Mouse (Mus musculus) lung, postnatal 14 days (tissue): Measurements from ENCODE around the gene E130114P18Rik.

ENCODE experiments used
- DNase-seq: peaks from one replicate; pipeline ENCODE4 v3.0.0; 2021

E130114P18Rik gene

DNA sequence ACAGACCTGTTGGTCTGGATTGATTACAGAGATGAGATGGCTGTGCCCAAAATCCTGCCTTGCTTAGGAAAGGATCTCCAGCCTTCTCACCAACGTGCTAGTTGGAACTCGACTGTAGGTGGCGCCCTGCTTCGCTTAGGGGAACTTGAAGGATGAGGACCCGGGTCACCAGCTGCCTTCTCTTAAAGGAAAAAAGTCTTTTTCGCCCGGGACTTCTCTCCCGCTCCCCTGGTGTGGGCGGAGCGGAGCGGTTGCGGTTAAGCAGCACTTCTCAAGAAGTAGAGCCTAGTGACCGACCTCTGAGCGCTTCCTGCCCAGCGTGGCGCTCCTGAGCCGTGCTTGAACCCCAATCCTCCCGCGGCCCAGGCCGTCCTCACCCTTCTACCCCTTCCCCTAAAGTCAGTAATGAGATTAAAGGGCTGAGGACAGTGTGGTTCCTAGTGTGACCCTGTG, 26.8 kb downstream of the E130114P18Rik start:
- DNase-seq = peak; percentile 97

DNA sequence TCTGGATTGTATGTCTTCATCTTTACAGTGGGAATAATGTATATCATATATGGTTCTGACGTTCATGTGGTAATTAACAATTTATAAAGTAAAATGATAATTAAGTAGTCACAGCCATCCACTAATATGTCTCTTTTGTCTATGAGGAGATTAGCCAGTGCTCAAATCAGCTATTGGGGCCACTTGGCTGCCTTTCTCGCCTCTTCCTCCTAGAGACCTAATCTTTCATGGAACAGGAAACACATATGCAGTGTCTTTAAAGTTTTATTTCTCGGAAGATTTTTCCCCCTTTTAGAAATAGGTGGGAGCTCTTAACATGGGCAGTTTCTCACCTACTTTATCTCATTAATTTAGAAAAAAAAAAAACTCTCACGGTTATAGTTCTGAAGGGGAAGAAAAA, 27.5 kb downstream of the E130114P18Rik start:
- DNase-seq = no peak

DNA sequence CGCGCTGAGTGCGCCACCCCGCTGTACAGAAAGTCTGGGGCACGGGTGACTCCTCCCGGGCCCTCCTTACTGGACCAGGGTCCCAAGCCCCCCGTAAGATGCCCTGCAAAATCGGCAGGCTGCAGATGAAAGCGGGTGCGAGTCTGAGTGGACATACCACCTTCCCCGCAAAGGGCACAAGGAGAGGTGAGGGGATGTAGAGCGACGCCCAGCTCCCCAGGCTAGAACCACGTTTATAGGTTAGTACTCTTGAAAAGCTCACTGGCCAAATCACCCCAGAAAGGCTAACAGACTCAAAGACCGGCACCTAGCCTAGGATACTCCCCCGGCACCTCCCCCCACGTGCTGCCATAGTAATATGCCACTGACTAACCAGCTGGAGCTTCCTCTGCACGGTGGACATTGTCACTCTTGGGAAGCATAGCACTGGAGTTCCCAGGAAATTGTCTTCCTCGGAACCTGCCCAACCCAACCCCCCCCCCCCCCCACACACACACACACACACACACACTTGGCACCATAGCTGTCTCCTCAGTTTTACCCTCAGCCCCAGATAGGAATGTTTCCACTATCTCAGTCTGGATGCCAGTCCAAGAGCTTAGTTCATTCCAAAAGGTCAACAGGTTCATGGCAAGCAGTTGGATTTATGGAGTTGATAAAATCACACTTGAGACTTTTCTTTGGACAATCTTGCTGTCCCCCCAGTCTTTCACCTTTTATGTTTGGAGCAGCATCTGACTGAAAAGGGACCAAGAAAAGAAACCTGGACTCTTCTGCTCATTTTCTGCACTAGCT, 31.6 kb downstream of the E130114P18Rik start:
- no peak for DNase-seq

DNA sequence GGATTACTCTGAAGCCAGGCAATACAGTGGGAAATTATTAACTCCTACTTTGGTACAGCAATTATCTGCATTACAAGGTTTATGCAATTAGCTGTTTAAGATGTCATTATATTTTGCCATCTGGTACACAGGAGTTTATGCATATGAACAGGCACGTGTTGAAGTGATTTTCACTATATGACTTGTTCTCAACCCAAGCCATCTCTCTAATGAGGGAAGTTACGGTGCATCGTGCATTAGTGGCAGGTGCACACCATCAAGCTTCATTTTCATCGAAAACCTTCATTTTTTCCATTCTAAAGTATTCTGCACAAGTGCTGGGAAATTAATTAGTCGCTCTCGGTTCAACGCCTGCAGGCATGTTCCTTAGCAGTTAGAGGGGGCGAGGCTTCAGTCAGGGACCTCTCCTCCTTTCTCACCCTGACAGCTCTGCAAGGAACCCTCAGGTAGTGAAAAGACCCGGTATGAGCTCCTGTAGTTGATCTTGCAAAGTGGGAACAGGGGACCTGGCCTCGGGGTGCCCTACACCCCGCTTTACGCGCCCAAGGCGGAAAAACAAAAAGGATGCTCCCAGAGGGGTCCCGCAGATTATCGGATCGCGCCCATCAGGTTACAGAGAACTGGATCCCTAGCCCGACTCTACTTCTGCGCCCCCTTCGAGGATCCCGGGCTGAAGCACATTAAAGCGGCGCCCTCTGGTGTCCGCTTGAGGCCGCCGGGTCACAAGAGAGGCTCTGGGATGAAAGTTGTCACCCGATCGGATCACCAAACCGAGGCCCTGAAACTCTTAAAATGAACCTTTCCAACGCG, 32.4 kb downstream of the E130114P18Rik start:
- DNase-seq = peak; percentile 83

DNA sequence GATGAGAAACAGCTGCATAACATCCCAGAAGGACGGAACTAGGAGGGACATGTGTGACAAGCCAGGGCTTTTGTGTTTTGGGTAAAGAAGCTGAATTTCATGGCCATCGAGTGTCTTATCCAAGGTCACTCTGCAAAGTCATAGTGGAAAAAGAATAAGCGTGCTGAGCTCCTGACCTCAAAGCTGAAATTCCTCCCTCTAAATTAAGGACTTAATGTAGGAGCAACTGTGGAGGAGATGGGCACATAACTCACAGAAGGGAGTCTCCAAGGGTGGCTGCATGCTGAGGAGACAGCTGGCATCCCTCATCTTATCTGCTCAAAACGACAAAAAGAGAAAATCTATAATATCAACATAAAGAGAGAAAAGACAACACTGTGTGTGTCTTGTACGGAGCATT, 33.9 kb downstream of the E130114P18Rik start:
- DNase-seq = no peak

DNA sequence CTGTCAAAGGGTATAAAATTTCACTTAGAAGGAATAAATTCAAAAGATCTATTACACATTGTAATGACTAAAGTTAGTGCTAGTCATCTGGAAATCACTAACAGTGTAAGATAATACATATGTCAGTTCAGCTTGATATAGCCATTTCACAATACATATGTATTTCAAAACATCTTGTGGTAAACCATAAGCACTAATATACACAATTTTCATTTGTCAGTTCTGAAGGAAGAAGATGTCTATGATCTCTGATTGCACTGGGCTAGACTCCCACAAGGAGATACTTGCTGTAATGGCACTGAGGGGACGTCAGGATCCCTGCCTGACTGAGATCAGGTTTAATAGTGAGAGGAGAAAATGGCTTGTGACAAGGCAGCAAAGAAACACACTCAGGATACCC, 44.5 kb downstream of the E130114P18Rik start:
- DNase-seq = no peak

DNA sequence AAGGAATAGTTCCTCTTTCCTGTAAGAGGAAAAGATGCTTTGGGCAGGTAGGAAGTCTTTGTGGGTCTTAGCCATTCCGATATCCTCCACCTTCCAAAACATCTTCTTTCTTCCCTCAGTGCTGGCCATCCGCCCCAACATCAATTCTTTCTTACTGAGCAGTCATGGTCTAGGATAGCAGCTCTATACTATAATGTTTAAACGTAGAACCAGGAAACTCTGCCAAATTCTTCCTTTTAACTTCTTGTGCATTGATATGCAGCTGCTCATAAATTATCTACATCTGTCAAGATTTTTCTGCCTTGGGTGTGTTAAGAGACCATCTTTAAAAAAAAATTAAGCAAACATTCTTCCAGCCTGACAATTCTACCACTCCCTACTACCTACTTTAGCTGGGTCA, 47.5 kb downstream of the E130114P18Rik start:
- no peak for DNase-seq

DNA sequence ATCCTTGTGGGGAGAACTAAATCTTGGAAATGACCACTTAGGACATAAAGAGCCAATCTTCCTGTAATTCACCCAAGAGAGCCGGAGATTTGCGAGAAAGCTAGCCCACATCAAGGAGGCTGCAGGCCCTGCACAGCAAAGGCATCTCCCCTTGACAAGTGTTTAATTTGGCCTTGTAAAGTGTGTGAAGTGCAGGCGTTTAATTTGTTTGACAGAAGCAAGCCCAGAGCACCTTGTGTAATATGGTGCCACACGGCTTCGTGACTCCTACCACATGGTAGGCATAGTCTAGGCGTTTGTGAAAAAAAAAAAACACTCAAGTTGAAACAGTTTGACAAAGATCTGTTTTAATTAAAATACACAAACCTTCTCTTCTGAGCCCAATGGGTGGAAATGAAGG, 47.9 kb downstream of the E130114P18Rik start:
- no peak for DNase-seq

DNA sequence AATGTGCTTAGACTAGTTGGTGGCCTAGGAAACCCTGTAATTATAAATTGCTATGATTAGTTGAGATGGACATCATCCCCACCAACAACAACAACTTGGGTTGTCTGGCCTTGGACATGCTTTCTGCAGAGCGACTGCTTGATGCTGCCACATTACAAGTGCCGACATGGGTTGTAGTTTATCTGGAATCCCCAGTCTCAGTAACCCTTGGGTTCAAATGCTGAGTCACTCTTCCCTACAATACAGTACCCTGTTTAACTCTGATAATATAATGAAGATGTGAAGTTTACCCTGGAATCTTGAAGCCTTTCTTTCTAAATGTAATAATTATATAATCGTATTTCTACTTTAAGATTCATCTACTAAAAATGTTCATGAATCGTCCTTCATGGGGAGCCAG, 49.4 kb downstream of the E130114P18Rik start:
- no peak for DNase-seq

DNA sequence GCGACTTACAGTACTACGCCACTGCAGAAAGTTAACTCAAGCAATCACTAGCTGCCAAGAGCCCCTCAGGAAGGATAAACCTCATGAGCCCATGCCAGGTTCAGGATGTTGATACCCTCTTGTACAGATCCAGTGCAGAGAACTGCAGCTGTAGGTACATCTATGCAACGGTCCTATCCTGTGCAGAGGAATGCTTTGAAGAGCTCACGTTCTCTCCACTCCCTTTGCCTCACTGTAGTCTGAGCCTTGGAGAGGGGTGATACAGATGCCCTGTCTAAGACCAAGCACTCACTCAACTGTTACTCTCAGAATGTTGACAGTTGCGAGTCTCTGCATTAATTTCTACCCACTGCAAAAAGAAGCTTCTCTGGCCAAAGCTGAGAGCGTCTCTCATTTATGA, 54.5 kb downstream of the E130114P18Rik start:
- DNase-seq = no peak

DNA sequence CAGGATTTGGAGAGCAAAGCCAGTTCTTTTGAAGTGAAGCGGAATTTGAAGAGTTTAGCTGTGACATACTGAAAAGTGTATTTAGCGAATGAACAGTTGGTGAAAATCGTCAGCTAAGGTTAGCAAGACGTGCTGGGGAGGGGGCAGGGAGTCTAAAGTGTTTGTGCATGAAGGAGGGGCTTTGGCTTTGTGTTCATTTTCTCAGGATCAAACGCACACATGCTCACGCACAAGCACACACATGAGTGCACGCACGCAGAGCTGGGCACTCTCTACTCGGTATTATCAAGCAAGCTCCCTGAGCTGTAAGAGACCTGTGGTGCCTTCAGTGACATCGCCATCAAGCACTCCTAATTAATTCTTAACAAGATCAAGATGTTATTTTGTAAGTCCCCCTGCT, 55.2 kb downstream of the E130114P18Rik start:
- DNase-seq = no peak

DNA sequence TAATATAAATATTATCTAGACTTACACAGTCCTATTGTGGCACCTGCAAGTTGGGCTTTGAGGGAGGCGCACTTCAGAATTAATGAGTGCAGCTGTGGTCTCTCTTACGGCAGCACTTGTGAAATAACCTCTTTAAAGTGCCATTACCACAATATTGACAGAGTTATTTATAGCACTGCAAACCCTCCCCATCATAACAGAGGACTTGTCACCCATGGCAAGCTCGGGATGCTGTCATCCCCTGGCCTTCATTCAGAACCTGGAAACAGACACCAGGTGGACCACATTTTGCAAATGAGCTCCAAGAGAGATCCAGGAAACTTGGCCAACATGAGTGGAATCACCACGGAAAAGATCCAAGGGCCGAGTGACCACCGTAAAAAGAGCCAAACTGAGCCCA, 63.3 kb downstream of the E130114P18Rik start:
- DNase-seq = peak; percentile 28

DNA sequence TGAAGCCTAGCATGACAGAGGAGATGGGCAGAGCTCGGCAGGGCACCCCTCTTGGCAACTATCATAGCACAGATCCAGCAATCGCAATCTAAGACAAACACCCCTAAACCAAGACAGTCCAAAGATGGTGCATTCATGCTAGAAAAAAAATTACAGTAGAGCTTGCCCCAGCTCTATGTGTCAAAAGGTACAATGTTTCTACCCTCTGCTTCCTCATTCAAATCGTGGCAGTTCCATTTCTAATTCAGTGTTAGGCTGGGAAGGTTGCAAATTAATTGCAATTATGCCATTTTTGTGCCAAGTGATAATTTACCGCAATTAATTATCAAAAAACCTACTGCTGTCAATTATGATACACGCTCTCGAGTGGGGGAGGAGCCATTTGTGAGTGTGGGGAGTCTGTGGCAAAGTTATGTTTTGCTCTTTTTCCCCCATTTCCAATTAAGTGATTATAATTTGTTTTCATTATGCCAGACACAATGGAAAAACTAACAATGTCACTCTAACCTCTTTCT, 63.7 kb downstream of the E130114P18Rik start:
- DNase-seq = no peak

DNA sequence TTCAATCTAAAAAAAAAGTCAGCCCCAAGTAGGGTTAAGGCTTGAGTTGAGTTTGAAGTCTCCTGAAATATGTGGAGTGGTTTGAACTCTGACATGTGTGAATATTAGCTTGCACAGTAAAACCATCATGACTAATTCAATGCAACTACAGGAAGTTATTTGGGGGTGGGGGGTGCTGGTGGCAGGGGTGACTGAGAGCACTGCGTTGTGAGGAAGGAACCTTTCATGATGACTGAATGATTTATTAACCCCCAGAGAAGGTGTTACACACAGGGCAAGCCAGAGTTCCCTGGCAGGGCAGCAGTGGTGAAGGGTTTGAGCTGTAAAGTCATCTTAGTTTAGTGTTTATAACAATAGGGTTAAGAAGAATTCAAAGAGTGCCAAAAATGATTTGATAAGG, 65.3 kb downstream of the E130114P18Rik start:
- no peak for DNase-seq

DNA sequence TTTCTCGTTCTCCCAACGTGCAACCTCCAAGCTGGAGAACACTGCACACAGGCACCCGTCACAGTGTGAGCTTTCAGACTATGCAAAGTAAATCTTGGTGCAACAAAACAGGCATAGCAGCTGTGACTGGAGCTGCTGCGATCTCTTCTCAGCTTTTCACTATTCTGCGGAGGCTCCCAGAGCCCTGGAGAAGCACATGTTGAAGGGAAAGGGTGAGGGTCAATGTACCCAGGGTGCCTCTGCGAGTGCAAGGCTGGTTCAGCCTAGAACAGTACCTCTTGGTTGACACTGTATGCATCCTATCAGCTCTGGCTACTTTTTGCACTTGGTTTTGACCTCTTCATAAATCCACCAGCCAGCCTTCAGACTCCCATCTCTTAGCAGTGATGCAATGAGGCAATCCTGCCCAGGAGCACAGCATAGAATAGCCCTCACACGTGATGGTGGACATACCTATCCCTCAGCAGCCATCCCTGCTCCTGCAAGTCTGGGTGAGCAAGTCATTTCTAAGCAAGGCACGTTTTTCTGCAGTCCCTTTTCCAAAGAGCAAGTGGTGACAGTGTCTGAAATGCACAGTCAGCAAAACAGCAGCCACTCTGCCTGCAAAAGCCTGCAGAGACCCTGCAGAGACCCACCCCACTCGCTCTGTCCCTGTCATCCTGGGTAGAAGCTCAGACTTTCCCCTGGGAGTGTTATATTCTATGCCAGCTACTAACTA, 67.7 kb downstream of the E130114P18Rik start:
- no peak for DNase-seq

DNA sequence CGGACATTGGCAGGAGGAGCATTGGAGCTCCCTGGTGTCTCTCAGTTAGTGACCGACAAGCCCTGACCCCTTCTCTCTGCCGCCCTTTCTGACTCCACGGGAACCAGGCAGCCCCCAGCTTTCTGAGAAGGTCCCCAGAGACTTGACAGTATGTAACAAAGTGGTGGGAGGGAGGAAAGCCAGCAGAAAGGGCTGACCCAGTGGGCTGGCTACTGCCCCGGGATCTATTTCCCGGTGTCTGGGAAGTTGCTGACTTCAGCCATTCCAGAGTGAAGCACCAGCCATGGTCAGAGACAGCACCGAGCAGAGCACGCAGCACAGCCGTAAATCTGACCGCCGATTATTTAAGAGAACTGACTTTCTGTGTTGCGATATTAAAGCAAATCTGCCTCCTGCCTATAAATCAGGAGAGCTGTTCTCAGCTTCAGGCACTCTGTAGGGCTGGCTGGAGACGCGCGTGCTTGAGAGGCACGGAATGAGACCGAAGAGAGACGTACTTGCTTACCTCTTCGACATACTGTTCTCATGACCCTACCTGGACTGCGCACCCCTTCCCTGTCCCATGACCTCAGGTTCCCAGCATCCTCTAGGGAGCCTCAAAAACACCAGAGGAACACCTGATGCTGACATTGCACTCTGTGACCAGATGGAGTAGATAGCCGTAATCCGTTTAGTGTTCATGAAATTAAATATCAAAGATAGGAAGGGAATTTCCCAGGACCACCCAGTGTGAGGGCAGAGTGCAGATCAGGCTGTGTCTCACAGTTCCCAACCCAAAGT, 70.3 kb downstream of the E130114P18Rik start:
- no peak for DNase-seq

DNA sequence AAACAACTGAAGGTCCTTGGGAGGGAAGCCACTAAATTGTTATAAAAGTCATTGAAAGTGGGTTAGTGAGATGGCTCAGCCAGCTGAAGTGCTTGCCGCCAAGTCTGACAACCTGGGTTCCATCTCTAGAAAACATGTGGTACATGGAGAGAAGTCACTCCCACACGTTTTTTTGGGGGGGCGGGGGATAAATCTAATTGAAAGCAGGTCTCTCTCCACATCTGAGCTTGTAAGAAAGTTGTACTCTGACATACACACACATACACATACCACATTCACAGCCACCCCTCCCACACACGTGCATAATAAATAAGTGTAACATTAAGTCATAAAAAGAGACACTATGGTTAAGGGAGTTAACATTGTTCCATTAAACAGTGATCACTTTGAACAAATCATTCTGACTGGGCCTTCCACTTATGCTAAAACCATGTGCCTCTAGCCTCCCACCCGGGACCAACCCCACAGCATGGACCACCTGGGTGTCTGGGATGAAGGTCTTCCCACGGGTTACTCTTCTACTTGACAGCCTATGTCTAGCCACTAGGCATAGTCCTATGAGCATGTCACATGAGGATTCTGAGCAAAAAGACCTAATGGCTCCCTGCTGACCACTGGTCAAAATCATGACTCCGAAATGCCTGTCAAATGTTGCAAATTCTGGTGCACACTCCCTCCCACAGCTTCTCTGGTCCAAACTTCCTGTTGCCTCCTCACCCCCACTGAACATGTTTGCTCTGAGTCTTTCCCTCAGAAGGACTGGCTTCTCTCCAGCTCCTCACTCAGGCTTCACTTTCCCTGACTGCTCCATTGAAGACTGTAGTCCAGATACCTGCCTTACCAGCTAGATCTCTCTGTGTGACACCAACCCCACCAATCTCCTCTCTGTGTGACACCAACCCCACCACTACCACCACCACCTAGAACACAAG, 80.9 kb downstream of the E130114P18Rik start:
- no peak for DNase-seq

DNA sequence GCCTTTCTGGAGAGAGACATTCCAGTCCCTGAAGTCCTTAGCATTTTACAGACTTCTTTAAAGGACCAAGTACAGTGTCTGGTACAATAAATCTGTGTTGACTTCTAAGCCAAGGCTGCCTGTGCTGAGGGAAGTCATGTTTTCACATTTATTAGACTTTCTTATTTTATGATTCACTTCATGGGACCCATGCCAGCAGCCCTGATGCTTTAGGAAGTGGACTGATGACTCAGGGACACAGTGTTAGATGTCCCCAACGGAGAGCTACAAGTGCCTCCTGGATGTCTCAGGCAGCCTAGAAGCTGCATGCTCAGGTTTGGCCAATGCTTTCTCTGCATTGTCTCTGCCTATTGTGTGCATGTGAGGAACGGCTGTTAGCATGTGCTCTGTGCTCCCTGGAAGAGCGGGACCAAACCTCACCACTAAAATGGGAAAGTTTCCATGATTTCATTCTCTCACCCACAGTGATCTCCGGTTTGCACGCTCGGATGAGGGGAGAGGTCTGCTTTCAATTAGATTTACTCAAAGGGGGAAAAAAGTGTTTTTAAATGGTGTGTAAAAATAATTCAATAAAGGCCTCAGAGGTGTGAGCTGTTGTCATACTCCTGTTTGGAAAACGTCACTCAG, 82.4 kb downstream of the E130114P18Rik start:
- DNase-seq = peak; percentile 41

DNA sequence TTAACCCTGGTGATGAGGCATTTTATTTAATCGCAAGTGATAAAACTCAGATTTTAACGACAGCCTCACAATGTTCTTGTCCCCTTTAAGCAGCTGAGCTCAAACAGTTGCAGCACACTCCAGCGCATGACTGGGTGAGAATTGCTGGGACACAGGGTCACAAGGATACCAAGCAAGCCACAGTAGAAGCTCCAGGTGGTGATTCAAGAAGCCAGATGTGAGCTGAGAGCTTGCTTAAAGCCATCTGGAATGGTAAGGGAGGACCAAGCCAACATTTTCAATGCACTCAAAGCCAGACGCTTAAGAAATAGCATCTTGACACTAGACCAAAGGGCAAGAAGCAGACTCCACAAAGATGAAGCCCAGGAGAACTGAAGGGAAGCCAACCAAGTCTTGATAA, 83.9 kb downstream of the E130114P18Rik start:
- peak; percentile 10 for DNase-seq

DNA sequence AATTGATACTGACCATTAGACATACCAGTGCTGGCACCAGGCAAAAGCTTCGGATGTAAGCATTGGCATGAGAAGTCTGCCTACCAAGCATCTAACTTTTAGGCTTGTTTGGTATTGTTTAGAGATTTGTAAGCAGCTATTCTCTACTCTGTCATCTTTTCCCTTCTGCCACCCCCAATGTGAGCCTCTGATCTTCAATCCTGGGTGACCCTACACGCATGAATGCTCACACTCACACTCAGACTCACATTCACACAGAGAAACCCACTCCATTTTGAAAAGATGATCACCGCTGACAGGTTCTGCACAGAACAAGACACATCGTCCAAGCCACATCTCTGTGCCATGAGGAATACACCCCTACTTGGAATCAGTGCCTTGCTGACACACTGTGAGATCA, 84.8 kb downstream of the E130114P18Rik start:
- no peak for DNase-seq

DNA sequence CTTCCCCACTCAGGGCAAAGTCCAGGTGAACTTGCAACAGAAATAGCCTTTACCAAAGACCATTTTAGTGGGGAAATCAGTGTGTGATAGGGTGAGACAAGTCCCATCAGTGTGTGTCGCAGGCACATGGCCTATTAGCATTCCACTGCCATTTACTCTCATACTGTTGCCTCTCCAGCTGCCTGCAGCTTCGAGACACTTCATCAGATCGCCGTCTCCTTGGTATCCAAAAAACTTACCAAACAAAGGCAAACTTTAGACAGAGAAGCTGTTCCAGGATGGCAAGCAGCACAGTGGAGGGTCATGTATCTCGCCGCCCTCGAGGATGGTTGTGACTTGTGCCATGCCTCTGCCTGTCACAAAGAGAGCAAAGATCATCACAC, 87.5 kb downstream of the E130114P18Rik start:
- DNase-seq = peak; percentile 44
